Mouse (Mus musculus) CH12.LX (cell line): ENCODE measurements around the gene Harbi1. TPM values are rescaled to one million over a fixed set of nuclear protein-coding genes. Genes with fewer than 3 reads are reported as not detected.
A peak's percentile ranks its signal among the peaks of the same experiment; 100 is the strongest.

Experiments used
- DNase-seq: peaks from one replicate; pipeline ENCODE4 v3.0.0-alpha.2; 2013; ENCODE audit errors: extremely low read depth
- H3K27ac ChIP-seq: 2 replicates; pipeline ENCODE4 v1.5.1; 2012; ENCODE audit warnings: low read depth, mild to moderate bottlenecking, control low read depth, moderate library complexity; ENCODE audit not compliant: insufficient read depth
- H3K27me3 ChIP-seq: replicated peaks from 2 replicates; pipeline ENCODE3; 2012; ENCODE audit warnings: inconsistent platforms
- H3K36me3 ChIP-seq, 2 experiments: replicated peaks in 1 of 2; 2 replicates each; pipeline versions ENCODE3 to v1.6.1; 2012; ENCODE audit warnings: inconsistent platforms in 1 of 2, low read length in 1 of 2, mild to moderate bottlenecking in 1 of 2, mixed read lengths in 1 of 2, moderate library complexity in 1 of 2; ENCODE audit not compliant: control insufficient read depth in 1 of 2, insufficient read depth in 1 of 2
- H3K4me1 ChIP-seq, 2 experiments: 2 replicates each; pipeline ENCODE4 v1.6.1; 2012; ENCODE audit warnings: inconsistent platforms in 1 of 2, moderate library complexity in 1 of 2; ENCODE audit not compliant: insufficient read depth in 2 of 2, control insufficient read depth in 1 of 2
- H3K4me2 ChIP-seq: 2 replicates; pipeline ENCODE4 v1.6.1; 2012; ENCODE audit warnings: low read depth, mild to moderate bottlenecking, control low read depth; ENCODE audit not compliant: poor library complexity, insufficient read depth, severe bottlenecking
- H3K4me3 ChIP-seq, 3 experiments: fragments of 150-350 bp in 1 of 3; sonication (generic) in 1 of 3; replicated peaks in 1 of 3; 2 replicates each; pipeline versions ENCODE3 to v1.5.1; 2011 to 2012; ENCODE audit warnings: low read depth in 2 of 3, low read length in 2 of 3, mild to moderate bottlenecking in 2 of 3, moderate library complexity in 2 of 3, control low read depth in 1 of 3, improper control_type of control experiment in 1 of 3, inconsistent platforms in 1 of 3, mixed read lengths in 1 of 3; ENCODE audit not compliant: poor library complexity in 1 of 3
- H3K79me2 ChIP-seq: replicated peaks from 2 replicates; pipeline ENCODE4 v1.6.1; 2012; ENCODE audit warnings: mild to moderate bottlenecking, moderate library complexity; ENCODE audit not compliant: control insufficient read depth, poor library complexity, insufficient read depth, severe bottlenecking; ENCODE audit errors: extremely low read depth
- H3K9ac ChIP-seq: 2 replicates; pipeline ENCODE4 v1.6.1; 2012; ENCODE audit warnings: low read depth, mild to moderate bottlenecking, control low read depth, moderate library complexity; ENCODE audit not compliant: insufficient read depth
- H3K9me3 ChIP-seq: replicated peaks from 2 replicates; pipeline ENCODE3; 2012; ENCODE audit warnings: low read length, inconsistent platforms, mixed read lengths
- ELF1 ChIP-seq: IDR thresholded peaks from 2 replicates; pipeline ENCODE4 v1.6.1; 2014; ENCODE audit warnings: low read depth, mild to moderate bottlenecking, inconsistent platforms, low read length, improper control_type of control experiment
- HCFC1 ChIP-seq: IDR thresholded peaks from 2 replicates; pipeline ENCODE4 v1.6.1; 2012; ENCODE audit warnings: low read depth, mild to moderate bottlenecking, inconsistent platforms, low read length, improper control_type of control experiment
- IRF4 ChIP-seq: IDR thresholded peaks from 2 replicates; pipeline ENCODE4 v1.6.1; 2014; ENCODE audit warnings: low read depth, mild to moderate bottlenecking, inconsistent platforms, low read length, improper control_type of control experiment
- JUND ChIP-seq: conservative IDR thresholded peaks from 2 replicates; pipeline ENCODE4 v1.6.1; 2011; ENCODE audit warnings: low read depth, low read length, improper control_type of control experiment
- KAT2A ChIP-seq: IDR thresholded peaks from 2 replicates; pipeline ENCODE4 v1.6.1; 2012; ENCODE audit warnings: low read length, improper control_type of control experiment, inconsistent platforms; ENCODE audit not compliant: insufficient replicate concordance
- MAFK ChIP-seq: IDR thresholded peaks from 2 replicates; pipeline ENCODE4 v1.6.1; 2011; ENCODE audit warnings: low read length, improper control_type of control experiment; ENCODE audit not compliant: insufficient replicate concordance
- MAX ChIP-seq: IDR thresholded peaks from 2 replicates; pipeline ENCODE4 v1.6.1; 2011; ENCODE audit warnings: low read length, improper control_type of control experiment
- MXI1 ChIP-seq: IDR thresholded peaks from 2 replicates; pipeline ENCODE4 v1.6.1; 2011; ENCODE audit warnings: mild to moderate bottlenecking, low read depth, low read length, improper control_type of control experiment
- NELFE ChIP-seq: IDR thresholded peaks from 2 replicates; pipeline ENCODE4 v1.6.1; 2011; ENCODE audit warnings: low read depth, low read length, improper control_type of control experiment
- NRF1 ChIP-seq: IDR thresholded peaks from 2 replicates; pipeline ENCODE4 v1.6.1; 2014; ENCODE audit warnings: low read depth, mild to moderate bottlenecking, inconsistent platforms, low read length, improper control_type of control experiment, moderate library complexity
- POLR2AphosphoS2 ChIP-seq: IDR thresholded peaks from 2 replicates; pipeline ENCODE4 v1.6.1; 2011; ENCODE audit warnings: low read depth, low read length, improper control_type of control experiment
- RAD21 ChIP-seq: IDR thresholded peaks from 2 replicates; pipeline ENCODE4 v1.6.1; 2011; ENCODE audit warnings: low read depth, mild to moderate bottlenecking, low read length, improper control_type of control experiment, moderate library complexity
- RCOR1 ChIP-seq: conservative IDR thresholded peaks from 2 replicates; pipeline ENCODE4 v1.6.1; 2012; ENCODE audit warnings: low read depth, mild to moderate bottlenecking, inconsistent platforms, low read length, improper control_type of control experiment
- SIN3A ChIP-seq: IDR thresholded peaks from 2 replicates; pipeline ENCODE4 v1.6.1; 2012; ENCODE audit warnings: low read length, improper control_type of control experiment, inconsistent platforms
- TBP ChIP-seq: conservative IDR thresholded peaks from 2 replicates; pipeline ENCODE4 v1.6.1; 2011; ENCODE audit warnings: low read depth, low read length, improper control_type of control experiment
- UBTF ChIP-seq: IDR thresholded peaks from 2 replicates; pipeline ENCODE4 v1.6.1; 2012; ENCODE audit warnings: low read depth, mild to moderate bottlenecking, inconsistent platforms, low read length, improper control_type of control experiment, moderate library complexity
- USF2 ChIP-seq: conservative IDR thresholded peaks from 2 replicates; pipeline ENCODE4 v1.6.1; 2011; ENCODE audit warnings: low read depth, low read length, improper control_type of control experiment
- ZC3H11A ChIP-seq: IDR thresholded peaks from 2 replicates; pipeline ENCODE4 v1.6.1; 2012; ENCODE audit warnings: low read depth, mild to moderate bottlenecking, inconsistent platforms, low read length, improper control_type of control experiment
- dilution Hi-C: fragments of 300-500 bp; cut with MboI; formaldehyde crosslinking; loops from 2 replicates; pipeline ENCODE4 v1.14.3; 2020; ENCODE audit warnings: low sequenced_read_pairs; ENCODE audit not compliant: extremely low pct_unique_long_range_greater_than_20kb, extremely low pct_ligation_motif_present
- in situ Hi-C: fragments of 300-500 bp; cut with MboI; formaldehyde crosslinking; loops from 3 replicates; pipeline ENCODE4 v1.14.3; 2019; ENCODE audit warnings: low sequenced_read_pairs, low pct_ligation_motif_present, low pct_unique_long_range_greater_than_20kb, mixed read lengths
- polyA plus RNA-seq: library from polyadenylated mRNA; unstranded; fragments of >175 nt; gene quantifications from 2 replicates; pipeline ENCODE4 v1.2.1, GENCODE M21; 2012; ENCODE audit warnings: low read depth; ENCODE audit not compliant: insufficient read length
- total RNA-seq, 2 experiments: library from RNA; depleted of rRNA; stranded (reverse); fragments of 300-350 nt in 1 of 2; fragments of >200 nt in 1 of 2; gene quantifications; 2 replicates each; pipeline ENCODE4 v1.2.3; 2012 to 2014

The Harbi1 gene
- total and polyA plus RNA-seq, 3 experiments = 8.1 to 18.8 (median 13.3) TPM

GRCm38 (mm10) chr2:91711256-91711925, 739 bp downstream of the Harbi1 start:
- TF ChIP-seq TBP (no peak), RCOR1 (no peak), RAD21 (no peak), HCFC1 (no peak), UBTF (no peak), KAT2A (no peak), NRF1 (no peak), POLR2AphosphoS2 (no peak), ELF1 (no peak), MAFK (no peak), USF2 (no peak), NELFE (no peak)
- Histone ChIP-seq H3K79me2 (peaks cover 18% of the 10 kb centered on the region), H3K4me2 (peak overlapping the region; percentile 92), H3K27ac (peak overlapping the region; percentile 64), H3K4me1 (peaks cover 5 to 35% of the 10 kb centered on the region in 2 experiments), H3K4me3 (peak overlapping the region; percentile 61 to 89 (median 74)), H3K27me3 (no peaks in the 10 kb centered on the region), H3K9me3 (no peaks in the 10 kb centered on the region), H3K36me3 (peaks cover 3 to 14% of the 10 kb centered on the region in 2 experiments), H3K9ac (peak overlapping the region; percentile 92)
- DNase-seq = peak; percentile 19
- in situ Hi-C loops (no loop called here), dilution Hi-C loops (no loop called here)

GRCm38 (mm10) chr2:91714921-91715320, 4.3 kb downstream of the Harbi1 start:
- H3K36me3 ChIP-seq = peaks cover 3 to 34% of the 10 kb centered on the region in 2 experiments
- dilution Hi-C loops = no loop called here
- peaks cover 8% of the 10 kb centered on the region; the same call in 1 of the 2 replicates for H3K79me2 ChIP-seq
- no peak overlapping the region for H3K9ac ChIP-seq
- H3K4me1 ChIP-seq = peaks cover 3 to 42% of the 10 kb centered on the region in 2 experiments; a peak in 3 of 4 replicates
- H3K27me3 ChIP-seq = no peaks in the 10 kb centered on the region
- in situ Hi-C loops = no loop called here
- no peak for DNase-seq
- no peak overlapping the region for H3K4me2 ChIP-seq
- H3K4me3 ChIP-seq = no peak overlapping the region
- no peaks in the 10 kb centered on the region for H3K9me3 ChIP-seq
- no peak for TF ChIP-seq IRF4
- TF ChIP-seq RAD21 = no peak
- TF ChIP-seq MAX = no peak
- TF ChIP-seq ZC3H11A = no peak
- TF ChIP-seq JUND = no peak
- no peak for TF ChIP-seq MXI1
- TF ChIP-seq SIN3A = no peak
- H3K27ac ChIP-seq = no peak overlapping the region
